Mouse (Mus musculus) kidney, adult 11 months (tissue): ENCODE results near the gene Atp6v0b.

Experiments
- DNase-seq: peaks from one replicate; pipeline ENCODE4 v3.0.0; 2022

The Atp6v0b gene

DNA sequence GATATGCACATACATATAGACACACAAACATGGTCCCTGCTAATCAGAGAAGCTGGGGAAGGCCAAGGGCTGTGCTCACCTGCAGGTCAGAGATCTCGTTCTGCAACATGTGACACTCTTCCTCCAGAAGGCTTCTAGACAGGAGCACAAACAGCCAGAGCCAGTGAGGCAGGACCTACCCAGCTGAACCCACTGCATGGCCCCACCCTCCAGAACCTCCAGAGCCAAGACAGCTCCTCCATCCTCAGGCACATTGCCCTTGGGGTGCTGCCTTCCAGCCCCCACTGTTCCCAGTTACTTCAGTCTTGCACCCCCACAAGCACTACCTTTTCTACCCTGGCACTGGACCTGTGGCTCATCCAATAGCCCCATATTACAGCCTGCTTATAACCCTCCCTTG lies 16.7 kb downstream of the Atp6v0b start:
- no peak for DNase-seq

DNA sequence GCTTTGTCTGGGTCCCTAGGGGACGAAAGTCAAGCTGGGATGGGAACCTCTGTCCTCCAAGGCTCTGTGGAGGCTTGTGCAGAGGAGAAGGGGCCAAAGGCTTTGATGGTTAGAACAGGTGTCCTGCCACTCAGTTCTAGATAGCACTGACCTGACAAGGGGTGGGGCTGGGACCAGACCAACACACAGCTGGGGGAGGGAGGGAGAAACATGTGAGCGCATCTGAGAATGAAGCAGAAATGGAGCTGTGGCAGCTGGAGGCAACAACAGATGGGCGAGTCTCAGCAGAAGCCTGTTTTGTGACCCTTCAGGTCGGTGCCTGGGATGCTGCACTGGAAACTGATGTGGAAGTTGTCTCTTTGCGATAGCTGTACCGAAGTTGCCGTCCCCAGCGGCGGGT lies 17.8 kb downstream of the Atp6v0b start:
- no peak for DNase-seq

DNA sequence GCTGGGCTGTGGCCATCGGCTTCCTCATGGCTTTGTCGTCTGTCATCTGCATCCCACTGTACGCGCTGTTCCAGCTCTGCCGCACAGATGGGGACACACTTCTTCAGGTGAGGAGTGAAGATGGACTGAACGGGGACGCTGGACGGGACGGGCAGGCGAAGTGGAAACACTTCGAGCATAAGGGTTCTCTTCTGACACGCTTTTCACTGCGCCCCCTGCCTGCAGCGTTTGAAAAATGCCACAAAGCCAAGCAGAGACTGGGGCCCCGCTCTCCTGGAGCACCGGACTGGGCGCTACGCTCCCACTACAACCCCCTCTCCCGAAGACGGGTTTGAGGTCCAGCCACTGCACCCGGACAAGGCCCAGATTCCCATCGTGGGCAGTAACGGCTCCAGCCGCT lies 19.3 kb downstream of the Atp6v0b start:
- no peak for DNase-seq

- no peak for DNase-seq
These were observed 20.1 kb downstream of the Atp6v0b start for GRCm38 (mm10) chr4:117867000-117867399.

GRCm38 (mm10) chr4:117866083-117866482 lies 21.1 kb downstream of the Atp6v0b start:
- DNase-seq, result peak; percentile 89

DNA sequence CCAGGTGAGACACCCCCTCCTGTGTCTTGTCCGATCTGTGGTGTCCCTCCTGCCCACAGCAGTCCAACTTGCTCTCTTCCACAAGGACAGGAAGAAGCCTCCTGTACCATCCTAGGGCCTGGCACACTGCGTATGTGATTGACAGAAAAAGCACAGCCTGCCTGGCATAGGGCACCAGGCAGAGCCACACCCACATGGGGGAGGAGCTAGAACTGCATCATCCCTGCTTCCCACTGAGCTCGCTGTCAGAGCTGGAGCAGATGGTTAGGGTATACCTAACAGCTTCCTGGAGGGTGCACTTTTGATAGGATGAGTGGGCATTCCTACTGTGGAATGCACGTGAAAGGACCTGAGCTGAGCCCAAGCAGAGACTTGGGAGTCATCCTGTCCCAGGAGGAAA lies 24.3 kb downstream of the Atp6v0b start:
- DNase-seq, result no peak

GRCm38 (mm10) chr4:117860570-117860969 lies 26.6 kb downstream of the Atp6v0b start:
- no peak for DNase-seq

DNA sequence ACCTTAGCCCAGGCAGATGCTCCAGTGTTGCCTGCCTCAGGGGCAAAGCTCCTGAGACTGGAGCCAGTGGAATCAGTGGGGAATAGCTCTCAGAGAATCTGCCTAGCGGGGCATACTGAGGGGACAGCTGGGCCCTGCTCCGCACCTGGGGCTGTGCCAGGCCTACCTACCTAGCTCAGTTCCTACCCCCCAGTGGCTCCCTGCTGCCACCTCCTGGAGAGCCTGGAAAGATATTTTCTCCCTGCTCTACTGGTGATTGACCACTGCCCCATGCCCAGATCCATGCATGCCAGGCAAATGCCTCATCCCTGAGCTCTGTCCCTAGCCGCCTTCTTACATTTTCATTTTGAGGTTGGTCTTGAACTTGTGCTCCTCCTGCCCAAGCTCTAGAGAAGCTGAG lies 28.3 kb downstream of the Atp6v0b start:
- peak; percentile 58 for DNase-seq

- no peak for DNase-seq
These were observed 32.0 kb downstream of the Atp6v0b start for GRCm38 (mm10) chr4:117855146-117855545.

GRCm38 (mm10) chr4:117852152-117852868 lies 34.8 kb downstream of the Atp6v0b start:
- no peak for DNase-seq

- DNase-seq, result peak; percentile 36
These were observed 36.3 kb downstream of the Atp6v0b start for GRCm38 (mm10) chr4:117850871-117851270.

DNA sequence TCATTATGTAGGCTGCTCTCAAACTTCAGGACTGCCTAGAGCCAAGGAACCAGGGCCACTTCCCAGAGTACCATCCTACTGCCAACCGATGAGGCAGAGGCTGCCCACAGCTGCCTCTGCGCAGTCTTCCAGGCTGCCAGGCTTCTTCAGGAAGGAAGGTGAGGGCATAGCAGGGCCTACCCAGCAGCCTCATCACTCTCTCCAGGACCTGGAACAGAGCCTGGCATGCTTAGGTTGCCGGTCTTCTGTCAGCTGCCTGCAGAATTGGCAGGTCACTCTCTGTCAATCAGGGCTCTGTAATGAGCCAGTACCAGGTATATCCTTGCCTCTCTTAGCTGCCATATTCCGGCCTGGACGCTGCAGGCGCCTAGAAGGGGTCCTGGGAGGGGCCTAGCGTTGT lies 37.0 kb downstream of the Atp6v0b start:
- DNase-seq, result no peak

DNA sequence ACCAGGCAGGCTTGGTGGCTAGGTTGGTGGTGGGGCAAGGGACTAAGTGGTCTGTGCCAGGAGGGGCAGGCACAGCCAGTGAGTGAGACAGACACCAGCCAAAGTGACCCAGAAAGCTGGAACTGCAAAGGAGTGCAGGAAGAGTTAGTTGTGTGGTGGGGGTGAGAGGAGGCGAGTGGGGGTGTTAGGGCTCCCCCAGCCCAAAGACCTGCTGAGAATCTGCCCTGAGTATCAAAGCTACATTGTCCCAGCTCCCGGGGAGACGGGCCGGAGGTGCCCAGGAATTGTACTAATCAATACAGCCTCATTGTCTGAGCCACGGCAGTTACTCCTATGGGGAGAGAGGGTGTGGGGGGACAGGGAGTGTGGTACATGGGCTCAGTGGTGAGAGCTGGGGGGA lies 37.6 kb downstream of the Atp6v0b start:
- no peak for DNase-seq

DNA sequence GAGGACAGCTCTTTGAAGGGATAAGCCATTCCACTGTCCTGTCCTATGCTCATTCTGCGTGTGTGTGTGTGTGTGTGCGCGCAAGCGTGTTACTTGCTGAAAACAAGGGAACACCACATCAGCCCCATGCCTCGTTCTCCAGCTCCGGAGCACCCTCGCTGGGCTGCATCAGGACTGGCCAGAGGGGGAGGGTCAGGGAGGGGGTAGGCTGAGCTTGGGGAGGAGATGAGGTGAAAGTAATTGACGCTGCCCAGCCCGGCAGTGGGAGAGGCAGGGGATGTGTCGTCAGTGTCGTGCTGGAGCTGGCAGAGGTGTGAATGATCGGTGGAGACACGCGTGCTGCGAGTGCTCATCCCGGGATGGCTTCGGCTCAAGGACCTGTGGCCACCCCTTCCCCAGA lies 38.1 kb downstream of the Atp6v0b start:
- DNase-seq, result no peak

DNA sequence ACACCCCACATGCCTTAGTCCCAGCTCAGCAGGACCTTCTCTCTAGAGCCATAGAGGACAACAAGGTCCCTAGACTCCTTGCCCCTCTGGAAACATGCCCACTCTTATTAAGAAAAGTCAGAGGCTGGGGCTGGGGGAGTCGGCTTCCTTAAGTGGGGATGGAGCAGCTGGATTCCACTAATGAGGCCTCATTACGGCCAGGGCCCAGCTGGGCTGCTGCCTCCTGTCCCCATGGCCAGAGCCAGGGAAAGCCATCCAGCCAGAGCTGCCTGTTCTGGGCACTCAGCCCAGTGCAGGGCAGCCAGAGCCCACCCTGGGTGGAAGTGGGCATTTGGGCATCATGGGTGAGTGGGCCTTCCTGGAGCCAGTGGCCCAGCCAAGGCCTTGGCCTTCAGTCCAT lies 40.1 kb downstream of the Atp6v0b start:
- no peak for DNase-seq

GRCm38 (mm10) chr4:117846261-117846660 lies 40.9 kb downstream of the Atp6v0b start:
- no peak for DNase-seq

DNA sequence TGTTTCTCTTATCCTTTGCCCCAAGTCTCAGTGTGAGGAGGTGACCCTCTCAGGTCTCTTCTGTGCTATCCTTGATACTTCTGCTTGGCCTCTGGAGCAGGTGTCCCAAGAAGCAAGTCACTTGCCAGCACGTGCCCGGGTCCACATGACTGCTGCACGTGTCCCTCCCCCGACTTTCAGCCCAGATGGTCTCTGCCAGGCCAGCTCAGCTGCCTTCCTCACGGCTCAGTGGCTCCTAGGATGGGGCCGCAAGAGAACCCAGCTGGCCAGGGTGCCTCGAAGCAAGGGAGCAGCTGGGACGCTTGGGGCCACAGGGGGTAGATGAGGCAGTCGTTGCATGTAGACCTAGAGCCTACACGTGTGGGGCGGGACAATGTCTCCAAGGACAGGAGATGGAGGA lies 41.8 kb downstream of the Atp6v0b start:
- DNase-seq, result no peak

DNA sequence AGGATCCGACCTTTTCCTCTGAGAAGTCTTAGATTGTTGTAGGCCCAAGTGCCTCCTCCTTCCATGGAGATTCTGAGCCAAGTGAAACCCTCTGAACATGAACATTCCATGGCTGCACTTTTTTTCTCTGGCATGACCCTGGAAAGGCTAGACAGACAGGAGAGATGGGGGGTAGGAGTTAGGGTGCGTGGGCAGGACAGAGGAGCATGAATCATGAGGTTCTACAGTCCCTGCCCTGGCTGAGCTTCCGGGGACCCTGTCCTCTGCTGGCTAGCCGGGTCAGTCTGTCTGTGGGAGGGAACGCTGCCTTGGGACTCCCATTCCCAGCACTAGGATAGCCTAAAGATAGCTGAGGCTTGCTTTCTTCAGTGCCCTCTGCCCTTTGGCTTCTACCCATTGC lies 42.7 kb downstream of the Atp6v0b start:
- no peak for DNase-seq

DNA sequence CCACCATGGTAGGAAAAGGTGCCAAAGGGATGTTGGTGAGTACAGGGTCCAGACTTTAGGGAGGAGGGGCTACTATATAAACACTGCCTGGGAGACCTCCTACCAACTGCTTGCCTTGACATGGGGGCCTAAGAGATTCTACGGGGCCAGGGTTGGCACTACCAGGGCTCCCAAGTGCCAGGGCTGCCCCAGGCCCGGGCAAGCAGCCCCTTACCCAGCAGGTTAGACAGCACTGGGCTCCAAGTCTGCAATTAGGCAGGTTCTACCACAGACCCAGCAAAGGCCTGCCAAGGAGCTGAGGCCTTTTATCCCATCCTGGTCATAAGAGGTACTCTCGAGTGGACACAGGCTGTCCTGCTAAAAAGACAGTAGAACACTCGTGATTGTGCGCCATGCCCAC lies 44.0 kb downstream of the Atp6v0b start:
- no peak for DNase-seq

DNA sequence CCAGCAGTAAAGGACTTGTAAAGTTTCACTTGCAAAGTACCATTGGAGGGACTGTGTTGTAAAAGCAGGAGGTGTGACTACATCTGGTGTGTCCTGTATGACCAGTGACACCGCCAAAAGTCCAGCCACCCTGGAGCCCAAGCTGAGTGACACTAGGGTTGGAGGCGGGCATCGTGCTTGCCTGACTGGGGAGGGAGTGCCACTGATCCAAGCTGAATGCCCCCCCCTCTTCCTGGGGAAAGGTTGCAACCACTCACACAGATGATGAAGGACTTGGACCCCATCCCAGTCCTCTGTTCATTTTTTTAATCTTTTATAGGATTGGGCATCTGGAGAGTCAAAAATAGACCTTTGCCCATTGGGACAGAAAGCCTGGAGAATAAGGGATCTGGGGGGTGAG lies 45.6 kb downstream of the Atp6v0b start:
- DNase-seq, result no peak

- no peak for DNase-seq
These were observed 46.3 kb downstream of the Atp6v0b start for GRCm38 (mm10) chr4:117840821-117841220.

DNA sequence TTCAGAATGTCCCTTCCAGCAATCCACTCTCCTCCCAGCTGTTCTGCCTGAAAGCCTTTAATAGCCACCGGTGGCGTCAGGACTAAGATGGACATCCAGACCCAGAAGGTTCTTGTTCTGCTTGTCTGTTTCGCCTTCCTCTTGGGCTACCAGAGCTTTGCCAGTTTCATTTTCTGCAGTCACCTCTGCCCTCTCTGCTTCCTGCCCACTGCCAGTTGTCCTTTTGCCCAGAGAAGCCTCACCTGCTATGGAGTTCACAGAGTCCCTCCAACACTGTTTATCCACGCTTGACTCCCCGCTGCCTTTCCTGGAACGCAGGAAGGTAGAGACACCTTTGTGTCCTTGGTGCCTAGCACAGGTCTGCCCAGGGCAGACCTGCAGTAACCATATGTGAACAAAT lies 47.8 kb downstream of the Atp6v0b start:
- DNase-seq, result peak; percentile 85

GRCm38 (mm10) chr4:117837271-117837670 lies 49.9 kb downstream of the Atp6v0b start:
- no peak for DNase-seq

- DNase-seq, result peak; percentile 95
These were observed 50.8 kb downstream of the Atp6v0b start for GRCm38 (mm10) chr4:117836204-117836767.

- DNase-seq, result no peak
These were observed 51.5 kb downstream of the Atp6v0b start for GRCm38 (mm10) chr4:117835531-117836111.
